Mouse (Mus musculus) C2C12 (cell line): ENCODE data around the gene Lmo7. TPM values are rescaled to one million over a fixed set of nuclear protein-coding genes. Genes with fewer than 3 reads are reported as not detected.
A peak's percentile ranks its signal among the peaks of the same experiment; 100 is the strongest.

Experiments
- H3K27me3 ChIP-seq: one replicate; pipeline ENCODE4 v1.6.1; 2011; ENCODE audit not compliant: control insufficient read depth, insufficient read depth, insufficient read length
- H3K36me3 ChIP-seq: one replicate; pipeline ENCODE4 v1.6.1; 2011; ENCODE audit not compliant: control insufficient read depth, insufficient read depth
- H3K4me3 ChIP-seq: one replicate; pipeline ENCODE4 v1.5.1; 2011; ENCODE audit warnings: mild to moderate bottlenecking, control low read depth; ENCODE audit not compliant: poor library complexity, insufficient read depth, severe bottlenecking
- H3K79me2 ChIP-seq: one replicate; pipeline ENCODE4 v1.6.1; 2011; ENCODE audit not compliant: control insufficient read depth, insufficient read depth
- H3K79me3 ChIP-seq: one replicate; pipeline ENCODE4 v1.6.1; 2011; ENCODE audit warnings: low read depth, control low read depth
- H3ac ChIP-seq: one replicate; pipeline ENCODE3; 2011; ENCODE audit warnings: low read depth; ENCODE audit not compliant: control insufficient read depth, insufficient read length
- CEBPB ChIP-seq: IDR thresholded peaks from one replicate; pipeline ENCODE4 v1.6.1; 2011; ENCODE audit warnings: low read depth, mild to moderate bottlenecking, control low read depth, moderate library complexity
- CTCF ChIP-seq: IDR thresholded peaks from one replicate; pipeline ENCODE4 v1.5.1; 2011; ENCODE audit not compliant: control insufficient read depth, insufficient read depth, insufficient read length
- FOSL1 ChIP-seq: IDR thresholded peaks from one replicate; pipeline ENCODE4 v1.8.0; 2011; ENCODE audit warnings: mild to moderate bottlenecking, low read length; ENCODE audit not compliant: poor library complexity, insufficient read depth, severe bottlenecking
- MAX ChIP-seq: IDR thresholded peaks from one replicate; pipeline ENCODE4 v1.6.1; 2011; ENCODE audit warnings: mild to moderate bottlenecking, control low read depth
- MYOD1 ChIP-seq: IDR thresholded peaks from one replicate; pipeline ENCODE4 v1.6.1; 2011; ENCODE audit warnings: low read depth; ENCODE audit not compliant: control insufficient read depth, insufficient read length
- MYOG ChIP-seq: IDR thresholded peaks from one replicate; pipeline ENCODE4 v1.6.1; 2011; ENCODE audit not compliant: control insufficient read depth, insufficient read length; ENCODE audit errors: extremely low read depth
- USF1 ChIP-seq: IDR thresholded peaks from one replicate; pipeline ENCODE4 v1.6.1; 2011; ENCODE audit warnings: low read depth, mild to moderate bottlenecking, control low read depth, moderate library complexity
- long read RNA-seq, 2 experiments: library from polyadenylated mRNA; unstranded; transcript quantifications; one replicate each; pipeline ENCODE4 v2.0.0; 2019 to 2020
- polyA plus RNA-seq: library from polyadenylated mRNA; unstranded; fragments of >200 nt; fragmentation: generic; extraction: Trizol; gene quantifications from one replicate; pipeline ENCODE4 v1.2.1, GENCODE M21; 2012; ENCODE audit warnings: missing spikeins

The Lmo7 gene
- 18.8 TPM for polyA plus RNA-seq
- long read RNA-seq, experiment 1, partial matches to known transcripts, result 3 of 6 reads
- long read RNA-seq, experiment 1, other reads (novel, unspliced or antisense), result 3 of 6 reads
- long read RNA-seq, experiment 2, partial matches to known transcripts, result 27 of 131 reads
- long read RNA-seq, experiment 2, other reads (novel, unspliced or antisense), result 104 of 131 reads

- H3K36me3 ChIP-seq, result no peaks in the 10 kb centered on the region
- TF ChIP-seq FOSL1 (no peak), MYOG (no peak), CEBPB (no peak), MYOD1 (no peak), USF1 (no peak), CTCF (no peak), MAX (no peak)
- no peaks in the 10 kb centered on the region for H3K79me3 ChIP-seq
These were observed at the start of gene Lmo7, which contains the start of gene Gm9922 for GRCm38 (mm10) chr14:101729237-101729971. Lmo7 (plus strand) TSS chr14:101729957. Gm9922 (minus strand) TSS chr14:101729814.

DNA sequence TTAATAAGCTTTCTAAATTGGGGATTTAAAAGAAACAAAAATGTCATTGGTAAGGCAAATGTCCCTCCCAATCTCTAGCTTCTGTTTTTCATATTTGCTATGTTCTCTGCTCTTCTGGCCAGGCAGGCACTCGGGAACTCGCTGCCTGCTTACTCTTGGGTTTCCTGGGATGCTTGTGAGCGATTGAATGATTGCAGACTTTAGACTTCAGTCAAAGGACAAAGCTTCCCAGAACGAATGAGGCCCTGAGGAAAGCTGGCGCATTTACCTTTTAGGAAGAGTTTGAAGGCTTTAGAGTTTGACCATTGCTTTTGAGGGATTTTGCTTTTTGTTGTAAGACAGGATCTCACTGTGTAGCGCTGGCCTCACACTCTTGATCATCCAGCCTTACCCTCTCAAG is 42.1 kb upstream of the Lmo7 start:
- TF ChIP-seq MYOG (no peak), MAX (no peak), CTCF (no peak), USF1 (no peak), MYOD1 (no peak), FOSL1 (no peak), CEBPB (no peak)
- no peak overlapping the region for H3ac ChIP-seq

More at GRCm38 (mm10) chr14:101729237-101729971, at the start of gene Lmo7, which contains the start of gene Gm9922:
- Histone ChIP-seq H3K27me3 (peaks cover 3% of the 10 kb centered on the region), H3ac (peak within 1 kb of the TSS; percentile 19), H3K4me3 (peak within 1 kb of the TSS; percentile 28), H3K79me2 (no peaks in the 10 kb centered on the region)

DNA sequence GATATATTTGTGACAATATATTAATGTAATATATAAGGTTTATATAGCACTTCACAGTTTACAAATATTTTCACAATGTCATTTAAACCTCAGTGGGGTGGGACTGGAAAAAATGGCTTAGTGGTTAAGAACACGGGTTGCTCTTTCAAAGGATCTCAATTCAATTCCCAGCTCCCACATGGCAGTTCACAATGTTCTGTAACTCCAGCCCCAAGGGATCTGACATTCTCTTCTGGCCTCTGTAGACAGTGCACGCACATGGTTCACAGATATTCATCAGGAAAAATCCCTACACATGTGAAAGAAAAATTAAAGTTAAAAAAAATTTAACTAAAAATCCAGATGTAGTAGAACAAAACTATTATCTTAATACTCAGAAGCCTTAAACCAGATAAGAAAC is 41.4 kb upstream of the Lmo7 start:
- Histone ChIP-seq H3K36me3 (peaks cover 10% of the 10 kb centered on the region), H3K79me2 (no peaks in the 10 kb centered on the region), H3K79me3 (no peaks in the 10 kb centered on the region)

More for the DNA sequence above, 42.1 kb upstream of the Lmo7 start:
- no peak overlapping the region for H3K4me3 ChIP-seq
- no peaks in the 10 kb centered on the region for H3K27me3 ChIP-seq
- H3K79me2 ChIP-seq, result no peaks in the 10 kb centered on the region
- H3K36me3 ChIP-seq, result peaks cover 10% of the 10 kb centered on the region
- H3K79me3 ChIP-seq, result no peaks in the 10 kb centered on the region

DNA sequence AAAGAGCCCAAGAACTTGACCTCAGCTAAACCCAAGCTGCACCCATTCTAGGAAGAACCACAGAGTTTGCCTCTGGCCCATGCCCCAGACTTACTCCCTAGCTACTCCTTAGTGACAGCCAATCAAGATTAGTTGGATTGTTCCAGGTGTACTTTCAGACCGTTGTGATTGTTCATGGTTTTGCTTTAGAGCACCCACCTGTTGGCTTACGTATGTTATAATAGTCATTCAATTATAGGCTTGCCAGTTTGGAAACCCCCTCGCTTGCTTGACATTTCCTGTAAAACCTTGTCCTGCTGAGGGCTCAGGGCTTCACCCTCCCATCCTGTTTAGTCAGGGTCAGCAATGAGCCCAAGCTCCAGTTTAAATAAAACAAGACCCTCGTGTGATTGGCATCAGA is 25.3 kb upstream of the Lmo7 start:
- H3K4me3 ChIP-seq, result no peak overlapping the region
- H3ac ChIP-seq, result no peak overlapping the region
- TF ChIP-seq MYOG (no peak), USF1 (no peak), CTCF (no peak), MYOD1 (no peak), FOSL1 (no peak), MAX (no peak), CEBPB (no peak)
- no peaks in the 10 kb centered on the region for H3K79me2 ChIP-seq
- H3K79me3 ChIP-seq, result no peaks in the 10 kb centered on the region
- no peaks in the 10 kb centered on the region for H3K27me3 ChIP-seq
- H3K36me3 ChIP-seq, result no peaks in the 10 kb centered on the region

More for the DNA sequence above, 41.4 kb upstream of the Lmo7 start:
- TF ChIP-seq MAX (no peak), MYOD1 (no peak), MYOG (no peak), FOSL1 (no peak), CTCF (no peak), USF1 (no peak), CEBPB (no peak)
- Histone ChIP-seq H3K27me3 (no peaks in the 10 kb centered on the region), H3K4me3 (no peak overlapping the region), H3ac (no peak overlapping the region)

DNA sequence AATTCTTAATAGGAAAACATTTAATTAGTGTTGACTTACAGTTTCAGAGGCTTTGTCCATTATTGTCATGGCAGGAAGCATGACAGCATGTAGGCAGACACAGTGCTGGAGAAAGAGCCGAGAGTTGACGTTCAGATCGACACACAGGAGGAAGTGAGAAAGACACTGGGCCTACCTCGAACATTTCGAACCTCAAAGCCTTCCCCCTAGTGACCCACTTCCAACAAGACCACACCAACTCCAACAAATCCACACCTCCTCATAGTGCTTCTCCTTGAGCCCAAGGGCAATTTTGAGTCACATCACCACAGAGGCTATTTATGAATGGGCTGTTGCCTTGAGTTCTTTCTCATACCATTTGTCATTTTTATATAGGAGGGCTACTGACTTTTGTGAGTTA is 22.7 kb upstream of the Lmo7 start:
- no peaks in the 10 kb centered on the region for H3K79me3 ChIP-seq
- H3K36me3 ChIP-seq, result no peaks in the 10 kb centered on the region
- H3K4me3 ChIP-seq, result no peak overlapping the region
- H3K79me2 ChIP-seq, result no peaks in the 10 kb centered on the region
- no peak overlapping the region for H3ac ChIP-seq
- peaks cover 3% of the 10 kb centered on the region for H3K27me3 ChIP-seq
- TF ChIP-seq MYOD1 (no peak), CEBPB (no peak), MAX (no peak), CTCF (no peak), FOSL1 (no peak), MYOG (no peak), USF1 (no peak)

GRCm38 (mm10) chr14:101714414-101714813 is 15.3 kb upstream of the Lmo7 start:
- no peak overlapping the region for H3K4me3 ChIP-seq
- H3ac ChIP-seq, result no peak overlapping the region
- peaks cover 21% of the 10 kb centered on the region for H3K27me3 ChIP-seq
- H3K79me2 ChIP-seq, result no peaks in the 10 kb centered on the region
- no peaks in the 10 kb centered on the region for H3K36me3 ChIP-seq
- H3K79me3 ChIP-seq, result no peaks in the 10 kb centered on the region
- TF ChIP-seq MYOG (no peak), MYOD1 (no peak), CEBPB (no peak), CTCF (no peak), MAX (no peak), USF1 (no peak), FOSL1 (no peak)
